Mouse (Mus musculus) olfactory bulb, adult 2 months (tissue): Measurements from ENCODE around the gene Cpsf4l.

Experiments
- CTCF ChIP-seq: fragments of 200-500 bp; IDR thresholded peaks from 2 replicates; pipeline ENCODE4 v1.5.1; 2012; ENCODE audit warnings: low read depth, mild to moderate bottlenecking, low read length, moderate library complexity; ENCODE audit not compliant: insufficient read depth
- POLR2A ChIP-seq: fragments of 200-500 bp; IDR thresholded peaks from 2 replicates; pipeline ENCODE4 v1.6.1; 2012; ENCODE audit warnings: mild to moderate bottlenecking, low read depth, low read length, moderate library complexity; ENCODE audit not compliant: insufficient read depth

DNA sequence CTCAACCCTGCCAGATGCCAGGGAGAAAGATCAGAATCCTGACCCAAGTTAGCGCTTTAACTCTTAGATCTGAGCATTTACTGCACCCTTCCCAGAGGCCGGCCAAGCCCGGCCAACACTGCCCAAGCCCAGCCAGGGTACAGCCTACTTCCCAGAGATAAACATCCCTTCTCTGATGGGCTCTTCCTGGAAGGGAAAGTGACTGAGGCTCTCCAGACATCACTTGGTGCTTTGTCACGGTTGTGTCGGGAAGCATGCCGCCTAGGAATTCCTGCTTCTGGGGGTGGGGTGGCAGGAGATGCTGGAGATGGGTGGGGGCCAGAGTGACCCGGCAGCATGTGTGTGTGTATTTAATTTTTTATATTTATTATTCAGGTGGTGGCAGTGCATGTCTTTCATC lies 30.3 kb upstream of the Cpsf4l start:
- TF ChIP-seq CTCF (no peak), POLR2A (no peak)
